Mouse (Mus musculus) neural tube, embryonic 12.5 days (tissue): ENCODE data around the gene Pxn. TPM values are rescaled to one million over a fixed set of nuclear protein-coding genes. Genes with fewer than 3 reads are reported as not detected.

Experiments used
- ATAC-seq: fragments of 200-750 bp; cut with Nextera tagmentation; 2 replicates; pipeline ENCODE4 v1.8.0; 2017; ENCODE audit warnings: low read depth, mild to moderate bottlenecking, moderate TSS enrichment, moderate library complexity; ENCODE audit not compliant: low FRiP score
- H3K27ac ChIP-seq: fragments of 300-500 bp; sonication (generic); 2 replicates; pipeline ENCODE4 v1.5.1; 2016
- H3K27me3 ChIP-seq: fragments of 300-500 bp; sonication (generic); replicated peaks from 2 replicates; pipeline ENCODE4 v1.6.1; 2016; ENCODE audit warnings: mild to moderate bottlenecking
- H3K36me3 ChIP-seq: fragments of 300-500 bp; sonication (generic); 2 replicates; pipeline ENCODE4 v1.6.1; 2016; ENCODE audit warnings: mild to moderate bottlenecking
- H3K4me1 ChIP-seq: fragments of 300-500 bp; sonication (generic); 2 replicates; pipeline ENCODE4 v1.6.1; 2016
- H3K4me2 ChIP-seq: fragments of 300-500 bp; sonication (generic); replicated peaks from 2 replicates; pipeline ENCODE4 v1.6.1; 2016; ENCODE audit warnings: mild to moderate bottlenecking
- H3K4me3 ChIP-seq: fragments of 300-500 bp; sonication (generic); 2 replicates; pipeline ENCODE4 v1.5.1; 2016
- H3K9ac ChIP-seq: fragments of 300-500 bp; sonication (generic); 2 replicates; pipeline ENCODE4 v1.6.1; 2016; ENCODE audit warnings: mild to moderate bottlenecking
- H3K9me3 ChIP-seq: fragments of 300-500 bp; sonication (generic); 2 replicates; pipeline ENCODE4 v1.6.1; 2016; ENCODE audit warnings: mild to moderate bottlenecking
- WGBS: fragments of 180-500 bp; shearing (Covaris S2); methylation state at CpG from one replicate; pipeline ENCODE4 v1.1.7; 2016; 5-methylcytosine and 5-hydroxymethylcytosine counted together
- polyA plus RNA-seq: library from polyadenylated mRNA; unstranded; fragments of >200 nt; fragmentation: Nextera tagmentation; extraction: Ambion mirVana; gene quantifications from 2 replicates; pipeline ENCODE4 v1.2.1, GENCODE M21; 2016

The Pxn gene
- polyA plus RNA-seq: 29.4 and 33.5 TPM in 2 replicates

GRCm38 (mm10) chr5:115506454-115507201 is at the start of gene Pxn:
Gene Pxn (plus strand): TSS chr5:115506676.
- ATAC-seq: peak; percentile 77
- H3K9ac ChIP-seq: peak within 1 kb of the TSS; percentile 86
- H3K4me3 ChIP-seq: peak within 1 kb of the TSS; percentile 83
- 1% methylated on average over 74 of the region's 74 CpGs for WGBS
- H3K4me1 ChIP-seq: peaks cover 35% of the 10 kb centered on the region
- no peak within 1 kb of the TSS; the same call in 1 of the 2 replicates for H3K27ac ChIP-seq
- H3K9me3 ChIP-seq: no peaks in the 10 kb centered on the region
- H3K36me3 ChIP-seq: no peaks in the 10 kb centered on the region
- no peaks in the 10 kb centered on the region for H3K27me3 ChIP-seq
- H3K4me2 ChIP-seq: peak within 1 kb of the TSS; percentile 88

GRCm38 (mm10) chr5:115458918-115459317 is 47.6 kb upstream of the Pxn start:
- Histone ChIP-seq H3K36me3 (peaks cover 10% of the 10 kb centered on the region), H3K4me3 (no peak overlapping the region), H3K27me3 (no peaks in the 10 kb centered on the region), H3K9ac (no peak overlapping the region), H3K4me2 (no peak overlapping the region), H3K4me1 (no peaks in the 10 kb centered on the region), H3K9me3 (no peaks in the 10 kb centered on the region), H3K27ac (no peak overlapping the region)
- ATAC-seq: no peak
- WGBS: 76% methylated on average over 13 of the region's 13 CpGs

GRCm38 (mm10) chr5:115464408-115465115 is 41.9 kb upstream of the Pxn start:
- WGBS: 82% methylated on average over 18 of the region's 18 CpGs

GRCm38 (mm10) chr5:115465642-115466420 is 40.6 kb upstream of the Pxn start, which contains the start of gene Pla2g1b:
Gene Pla2g1b (plus strand): TSS chr5:115466262.
- ATAC-seq: no peak
- Histone ChIP-seq H3K4me2 (no peak within 1 kb of the TSS), H3K4me1 (peaks cover 4% of the 10 kb centered on the region), H3K36me3 (no peaks in the 10 kb centered on the region), H3K9ac (no peak within 1 kb of the TSS), H3K27me3 (no peaks in the 10 kb centered on the region), H3K27ac (no peak within 1 kb of the TSS), H3K4me3 (no peak within 1 kb of the TSS), H3K9me3 (no peaks in the 10 kb centered on the region)
- 49% methylated on average over 9 of the region's 9 CpGs for WGBS

More at GRCm38 (mm10) chr5:115464408-115465115, 41.9 kb upstream of the Pxn start:
- no peak for ATAC-seq
- no peaks in the 10 kb centered on the region for H3K27me3 ChIP-seq
- H3K9me3 ChIP-seq: no peaks in the 10 kb centered on the region
- no peak overlapping the region for H3K4me3 ChIP-seq
- H3K27ac ChIP-seq: no peak overlapping the region
- no peak overlapping the region for H3K4me2 ChIP-seq
- no peak overlapping the region for H3K9ac ChIP-seq
- no peaks in the 10 kb centered on the region for H3K4me1 ChIP-seq
- no peaks in the 10 kb centered on the region for H3K36me3 ChIP-seq

- peaks cover 6% of the 10 kb centered on the region for H3K4me1 ChIP-seq
- H3K27ac ChIP-seq: no peak overlapping the region
- no peaks in the 10 kb centered on the region for H3K27me3 ChIP-seq
- H3K9ac ChIP-seq: no peak overlapping the region
- H3K4me2 ChIP-seq: no peak overlapping the region
- no peak for ATAC-seq
- H3K36me3 ChIP-seq: no peaks in the 10 kb centered on the region
- 68% methylated on average over 6 of the region's 6 CpGs for WGBS
- no peak overlapping the region for H3K4me3 ChIP-seq
- no peaks in the 10 kb centered on the region for H3K9me3 ChIP-seq
These were observed 36.7 kb upstream of the Pxn start for GRCm38 (mm10) chr5:115469791-115470190.

GRCm38 (mm10) chr5:115470766-115471531 is 35.5 kb upstream of the Pxn start:
- no peak overlapping the region for H3K4me3 ChIP-seq
- no peaks in the 10 kb centered on the region for H3K27me3 ChIP-seq
- ATAC-seq: peak; percentile 25; the same call in 1 of the 2 replicates

GRCm38 (mm10) chr5:115473191-115473590 is 33.3 kb upstream of the Pxn start:
- ATAC-seq: no peak
- WGBS: 79% methylated on average over 10 of the region's 10 CpGs

More at GRCm38 (mm10) chr5:115470766-115471531, 35.5 kb upstream of the Pxn start:
- no peaks in the 10 kb centered on the region for H3K36me3 ChIP-seq
- WGBS: 33% methylated on average over 20 of the region's 20 CpGs
- H3K4me1 ChIP-seq: peaks cover 6% of the 10 kb centered on the region
- H3K27ac ChIP-seq: no peak overlapping the region
- peak overlapping the region; percentile 36 for H3K4me2 ChIP-seq
- H3K9ac ChIP-seq: no peak overlapping the region
- no peaks in the 10 kb centered on the region for H3K9me3 ChIP-seq

GRCm38 (mm10) chr5:115474174-115474828 is 32.2 kb upstream of the Pxn start:
- peaks cover 3% of the 10 kb centered on the region; the same call in 1 of the 2 replicates for H3K36me3 ChIP-seq
- 78% methylated on average over 22 of the region's 22 CpGs for WGBS
- no peak overlapping the region for H3K4me3 ChIP-seq
- no peak overlapping the region for H3K9ac ChIP-seq
- H3K4me2 ChIP-seq: no peak overlapping the region
- ATAC-seq: no peak
- peaks cover 6% of the 10 kb centered on the region for H3K4me1 ChIP-seq
- H3K9me3 ChIP-seq: no peaks in the 10 kb centered on the region
- H3K27ac ChIP-seq: no peak overlapping the region
- 0 out of 2 replicates have a peak, but pooled peaks cover under 1% of the 10 kb centered on the region for H3K27me3 ChIP-seq

More at GRCm38 (mm10) chr5:115473191-115473590, 33.3 kb upstream of the Pxn start:
- no peak overlapping the region for H3K4me3 ChIP-seq
- 0 out of 2 replicates have a peak, but pooled peaks cover 2% of the 10 kb centered on the region for H3K36me3 ChIP-seq
- no peak overlapping the region for H3K27ac ChIP-seq
- no peak overlapping the region for H3K4me2 ChIP-seq
- no peaks in the 10 kb centered on the region for H3K9me3 ChIP-seq
- no peak overlapping the region for H3K9ac ChIP-seq
- H3K4me1 ChIP-seq: peaks cover 6% of the 10 kb centered on the region
- no peaks in the 10 kb centered on the region for H3K27me3 ChIP-seq

GRCm38 (mm10) chr5:115475337-115476106 is 31.0 kb upstream of the Pxn start:
- Histone ChIP-seq H3K36me3 (peaks cover 8% of the 10 kb centered on the region; the same call in 1 of the 2 replicates), H3K27ac (no peak overlapping the region), H3K4me3 (peak overlapping the region; percentile 27), H3K4me2 (peak overlapping the region; percentile 59), H3K4me1 (peaks cover 12% of the 10 kb centered on the region), H3K27me3 (peaks cover 12% of the 10 kb centered on the region; the same call in 1 of the 2 replicates), H3K9me3 (no peaks in the 10 kb centered on the region), H3K9ac (peak overlapping the region; percentile 40; the same call in 1 of the 2 replicates)
- peak; percentile 61 for ATAC-seq
- 18% methylated on average over 22 of the region's 22 CpGs for WGBS

- 40% methylated on average over 12 of the region's 12 CpGs for WGBS
- peak overlapping the region; percentile 59 for H3K4me2 ChIP-seq
- peak overlapping the region; percentile 27 for H3K4me3 ChIP-seq
- peaks cover 6% of the 10 kb centered on the region for H3K4me1 ChIP-seq
- no peaks in the 10 kb centered on the region for H3K9me3 ChIP-seq
- H3K9ac ChIP-seq: 0 out of 2 replicates have a peak overlapping the region, but pooled peaks have one; percentile 40
- peaks cover 8% of the 10 kb centered on the region; the same call in 1 of the 2 replicates for H3K36me3 ChIP-seq
- no peak for ATAC-seq
- H3K27me3 ChIP-seq: peaks cover 15% of the 10 kb centered on the region
- H3K27ac ChIP-seq: no peak overlapping the region
These were observed 30.3 kb upstream of the Pxn start for GRCm38 (mm10) chr5:115476107-115476727.
